In the genomic region with DNA sequence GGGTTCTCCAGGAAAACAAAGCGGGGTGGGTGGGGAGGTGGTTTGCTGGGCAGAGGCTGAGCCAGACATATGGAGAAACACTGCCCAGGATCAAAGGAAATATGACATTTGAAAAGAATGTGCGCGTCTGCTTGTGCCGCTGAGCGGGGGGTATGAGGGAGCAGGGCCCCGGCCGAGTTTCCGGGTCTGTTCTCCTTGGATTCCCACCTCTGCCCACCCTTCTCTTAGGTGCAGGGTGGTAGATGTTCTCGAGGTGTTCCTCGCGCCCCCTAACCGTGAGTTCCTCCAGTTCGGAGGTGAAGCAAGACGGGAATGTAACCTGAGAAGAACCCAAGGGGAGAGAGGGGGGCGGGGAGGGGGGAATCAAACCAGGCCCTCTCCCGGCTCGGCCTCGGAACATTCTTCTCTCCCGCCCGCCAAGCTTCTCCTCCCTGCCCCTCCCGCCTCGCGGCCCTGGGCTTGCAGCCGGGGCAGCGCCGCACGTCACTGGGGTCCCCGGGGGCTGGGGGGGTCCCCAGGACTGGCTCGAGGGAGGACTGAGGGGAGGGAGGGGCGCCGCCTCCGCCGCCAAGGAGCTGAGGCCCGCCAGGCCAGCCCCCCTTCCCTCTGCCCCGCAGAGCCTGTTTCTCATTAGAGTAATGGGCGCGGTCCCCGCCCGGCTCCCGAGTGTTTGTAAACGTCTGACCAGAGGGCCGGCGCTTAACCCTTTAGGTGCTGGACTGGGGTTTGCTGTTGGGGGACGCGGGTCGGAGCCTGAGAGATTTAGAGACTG, we compare ENCODE assay signal across 8 mouse cellular contexts. TPM values are rescaled to one million over a fixed set of nuclear protein-coding genes. Genes with fewer than 3 reads are reported as not detected.
DNase-seq lines count a peak whose midpoint lies in the region; ATAC-seq and TF ChIP-seq lines count a peak whose summit lies in the region.

Gene Nfatc4, plus strand, starts transcription at position 154 of the 772 bp plus-strand sequence.

- H3K9ac ChIP-seq in hindbrain, embryonic 13.5 days: peak within 1 kb of the TSS; percentile 80
- H3K9ac ChIP-seq in limb, embryonic 13.5 days: peak within 1 kb of the TSS; percentile 75
- H3K9ac ChIP-seq in midbrain, postnatal 0 days (replicated peaks; ENCODE audit: low read length, poor library complexity, severe bottlenecking): peak within 1 kb of the TSS; percentile 61

- no peak for TF ChIP-seq CTCF in layer of hippocampus, adult 2 months (conservative IDR thresholded peaks at IDR 0.05)
- 0 out of 2 replicates have a peak, but pooled peaks have one; percentile 2 for TF ChIP-seq CTCF in midbrain, postnatal 0 days (IDR thresholded peaks at IDR 0.05)

- no peak for DNase-seq in layer of hippocampus, adult 2 months (ENCODE audit: low spot score in 2 of 2)
- no peak for DNase-seq in layer of hippocampus, adult 8-10 months (ENCODE audit: low spot score in 2 of 2)
- DNase-seq in adrenal gland, postnatal 4 days (ENCODE audit: low spot score in 2 of 2): peak; percentile 59 to 71
- DNase-seq in gastrocnemius, adult 18-20 months (ENCODE audit: low spot score): peak; percentile 83
- peak; percentile 84 for DNase-seq in midbrain, postnatal 0 days (ENCODE audit: low spot score)
- DNase-seq in urinary bladder, adult 18-20 months (ENCODE audit: low spot score in 2 of 2): peak; percentile 68 to 81

- peaks cover 34% of the 10 kb centered on the region for H3K27me3 ChIP-seq in hindbrain, embryonic 13.5 days
- no peaks in the 10 kb centered on the region for H3K27me3 ChIP-seq in limb, embryonic 13.5 days
- H3K27me3 ChIP-seq in midbrain, postnatal 0 days (ENCODE audit: insufficient read depth, low read length): peaks cover 15% of the 10 kb centered on the region; the same call in 1 of the 2 replicates

- WGBS in hindbrain, embryonic 13.5 days: under 1% methylated on average over 38 of the region's 46 CpGs
- WGBS in limb, embryonic 13.5 days: 0% methylated on average over 44 of the region's 46 CpGs
- under 1% methylated on average over 41 of the region's 46 CpGs for WGBS in midbrain, postnatal 0 days

- no peaks in the 10 kb centered on the region for H3K36me3 ChIP-seq in hindbrain, embryonic 13.5 days
- H3K36me3 ChIP-seq in limb, embryonic 13.5 days: peaks cover 17% of the 10 kb centered on the region
- no peaks in the 10 kb centered on the region for H3K36me3 ChIP-seq in midbrain, postnatal 0 days (ENCODE audit: insufficient read depth, low read length)

- peak within 1 kb of the TSS; percentile 92 for H3K4me2 ChIP-seq in hindbrain, embryonic 13.5 days
- H3K4me2 ChIP-seq in limb, embryonic 13.5 days (replicated peaks): peak within 1 kb of the TSS; percentile 99
- H3K4me2 ChIP-seq in midbrain, postnatal 0 days (ENCODE audit: low read depth, low read length, poor library complexity, severe bottlenecking): peak within 1 kb of the TSS; percentile 98

- H3K27ac ChIP-seq in layer of hippocampus, adult 2 months: peak within 1 kb of the TSS; percentile 76
- H3K27ac ChIP-seq in hindbrain, embryonic 13.5 days: peak within 1 kb of the TSS; percentile 87
- peak within 1 kb of the TSS; percentile 100 for H3K27ac ChIP-seq in limb, embryonic 13.5 days
- peak within 1 kb of the TSS; percentile 62 for H3K27ac ChIP-seq in midbrain, postnatal 0 days (ENCODE audit: low read depth, low read length)

- H3K4me3 ChIP-seq in layer of hippocampus, adult 2 months: peak within 1 kb of the TSS; percentile 55
- H3K4me3 ChIP-seq in hindbrain, embryonic 13.5 days: peak within 1 kb of the TSS; percentile 63
- H3K4me3 ChIP-seq in limb, embryonic 13.5 days: peak within 1 kb of the TSS; percentile 88
- peak within 1 kb of the TSS; percentile 58 for H3K4me3 ChIP-seq in midbrain, postnatal 0 days (ENCODE audit: low read depth, low read length)

- H3K9me3 ChIP-seq in hindbrain, embryonic 13.5 days: no peaks in the 10 kb centered on the region
- H3K9me3 ChIP-seq in limb, embryonic 13.5 days: no peaks in the 10 kb centered on the region
- H3K9me3 ChIP-seq in midbrain, postnatal 0 days (ENCODE audit: low read length): no peaks in the 10 kb centered on the region

- peaks cover 44% of the 10 kb centered on the region for H3K4me1 ChIP-seq in hindbrain, embryonic 13.5 days (replicated peaks)
- H3K4me1 ChIP-seq in limb, embryonic 13.5 days: peaks cover 35% of the 10 kb centered on the region
- peaks cover 19% of the 10 kb centered on the region; the same call in 1 of the 2 replicates for H3K4me1 ChIP-seq in midbrain, postnatal 0 days (ENCODE audit: insufficient read depth, low read length)

- ATAC-seq in hindbrain, embryonic 13.5 days (ENCODE audit: low FRiP score): peak; percentile 83
- ATAC-seq in limb, embryonic 13.5 days (ENCODE audit: low FRiP score, low read depth): peak; percentile 85
- ATAC-seq in midbrain, postnatal 0 days (ENCODE audit: low FRiP score): peak; percentile 42

RNA-seq across cellular contexts. Expression of gene Nfatc4, which starts in this region (rescaled TPM):
- total RNA-seq in layer of hippocampus, adult 2 months (2021): 1 to 10 TPM; 2.6 TPM
- 1 to 10 TPM; 1.4 to 2.0 (median 1.7) TPM for total RNA-seq in layer of hippocampus, adult 8-10 months (2022)
- 10 to 100 TPM; 47.0 to 49.4 TPM for total RNA-seq in adrenal gland, postnatal 4 days (2021)
- 1 to 10 TPM; 1.5 to 3.3 TPM for total RNA-seq in gastrocnemius, adult 18-20 months (2021)
- 10.8 and 12.0 TPM in 2 replicates for polyA plus RNA-seq in hindbrain, embryonic 13.5 days (2015; fragmentation: Nextera tagmentation; extraction: Ambion mirVana)
- polyA plus RNA-seq in limb, embryonic 13.5 days (2015; fragmentation: Nextera tagmentation; extraction: Ambion mirVana): 124 and 128 TPM in 2 replicates
- total RNA-seq in midbrain, postnatal 0 days (2014; rRNA removed): 9.6 and 12.9 TPM in 2 replicates
- polyA plus RNA-seq in midbrain, postnatal 0 days (2015; fragmentation: Nextera tagmentation; extraction: Ambion mirVana): 4.2 and 5.2 TPM in 2 replicates

Comparison
In these comparisons a context has a peak if more than half of its experiments do, and no peak if none do; other contexts are left out.
1. DNase-seq: peak in adrenal gland, postnatal 4 days (2 of 2), gastrocnemius, adult 18-20 months (single experiment), midbrain, postnatal 0 days (single experiment) and urinary bladder, adult 18-20 months (2 of 2); none in layer of hippocampus, adult 2 months (0 of 2) and layer of hippocampus, adult 8-10 months (0 of 2).
2. Peak in every context shown above with its lines, with median percentiles within 50 percentile points of each other: H3K27ac ChIP-seq, H3K4me3 ChIP-seq, ATAC-seq, H3K4me2 ChIP-seq and H3K9ac ChIP-seq.